Mouse (Mus musculus): ENCODE results near the gene Gm45213.
A peak's percentile ranks its signal among the peaks of the same experiment; 100 is the strongest.
"Not testable (repeated sequence)": the region's sequence is repeated elsewhere in the genome, so short reads cannot be mapped to it uniquely, and the experiment has no call there.

Gene Gm45213

GRCm38 (mm10) chr7:66048446-66049230 is 5.2 kb downstream of the Gm45213 start:
- no peak for DNase-seq (ENCODE audit: low spot score)

GRCm38 (mm10) chr7:66053946-66054483 is 10.6 kb downstream of the Gm45213 start:
- no peak for DNase-seq (ENCODE audit: low spot score)

- not testable (repeated sequence) for DNase-seq (ENCODE audit: low spot score)
Measured at GRCm38 (mm10) chr7:66055356-66055755, 12.0 kb downstream of the Gm45213 start.

- DNase-seq (ENCODE audit: low spot score) = no peak
Measured at GRCm38 (mm10) chr7:66058703-66059102, 15.3 kb downstream of the Gm45213 start, which contains the start of gene Snrpa1. Snrpa1 (plus strand) TSS chr7:66059003.

- peak; percentile 92 for DNase-seq (ENCODE audit: low spot score)
Measured at GRCm38 (mm10) chr7:66060066-66060956, 16.9 kb downstream of the Gm45213 start.

GRCm38 (mm10) chr7:66061057-66061456 is 17.7 kb downstream of the Gm45213 start:
- DNase-seq (ENCODE audit: low spot score) = no peak

GRCm38 (mm10) chr7:66076411-66076810 is 33.0 kb downstream of the Gm45213 start:
- DNase-seq (ENCODE audit: low spot score) = no peak

GRCm38 (mm10) chr7:66079364-66080230 is 36.2 kb downstream of the Gm45213 start, which contains the start of gene Selenos:
Selenos (plus strand) TSS chr7:66079649.
- peak; percentile 97 for DNase-seq (ENCODE audit: low spot score)

GRCm38 (mm10) chr7:66080231-66080613 is 36.8 kb downstream of the Gm45213 start:
- DNase-seq (ENCODE audit: low spot score) = no peak

GRCm38 (mm10) chr7:66083757-66084156 is 40.4 kb downstream of the Gm45213 start:
- DNase-seq (ENCODE audit: low spot score) = no peak

- DNase-seq (ENCODE audit: low spot score) = no peak
Measured at GRCm38 (mm10) chr7:66084546-66084945, 41.1 kb downstream of the Gm45213 start.

GRCm38 (mm10) chr7:66087652-66088051 is 44.2 kb downstream of the Gm45213 start:
- DNase-seq (ENCODE audit: low spot score) = no peak

GRCm38 (mm10) chr7:66088077-66088476 is 44.7 kb downstream of the Gm45213 start:
- DNase-seq (ENCODE audit: low spot score) = no peak

GRCm38 (mm10) chr7:66090676-66091190 is 47.3 kb downstream of the Gm45213 start:
- no peak for DNase-seq (ENCODE audit: low spot score)

- DNase-seq (ENCODE audit: low spot score) = no peak
Measured at GRCm38 (mm10) chr7:66091553-66091952, 48.2 kb downstream of the Gm45213 start.

- no peak for DNase-seq (ENCODE audit: low spot score)
Measured at GRCm38 (mm10) chr7:66092656-66093055, 49.3 kb downstream of the Gm45213 start.

- DNase-seq (ENCODE audit: low spot score) = peak; percentile 63
Measured at GRCm38 (mm10) chr7:66094141-66094540, 50.7 kb downstream of the Gm45213 start.

GRCm38 (mm10) chr7:66098803-66099202 is 55.4 kb downstream of the Gm45213 start:
- DNase-seq (ENCODE audit: low spot score) = no peak

- DNase-seq (ENCODE audit: low spot score) = no peak
Measured at GRCm38 (mm10) chr7:66101866-66102265, 58.5 kb downstream of the Gm45213 start.

GRCm38 (mm10) chr7:66104531-66104930 is 61.1 kb downstream of the Gm45213 start:
- no peak for DNase-seq (ENCODE audit: low spot score)

- no peak for DNase-seq (ENCODE audit: low spot score)
Measured at GRCm38 (mm10) chr7:66105771-66106170, 62.4 kb downstream of the Gm45213 start.

All from testis, postnatal 10 days (tissue).